Mouse (Mus musculus) hindbrain, embryonic 16.5 days (tissue): ENCODE data around the gene Dip2b. TPM values are rescaled to one million over a fixed set of nuclear protein-coding genes. Genes with fewer than 3 reads are reported as not detected.

Experiments
- ATAC-seq: fragments of 200-750 bp; cut with Nextera tagmentation; 2 replicates; pipeline ENCODE4 v1.8.0; 2017; ENCODE audit warnings: moderate TSS enrichment, moderate library complexity
- H3K27ac ChIP-seq: fragments of 300-500 bp; sonication (generic); 2 replicates; pipeline ENCODE4 v1.5.1; 2014; ENCODE audit warnings: low read depth, mild to moderate bottlenecking, control low read depth, low read length, moderate library complexity
- H3K27me3 ChIP-seq: fragments of 300-500 bp; sonication (generic); replicated peaks from 2 replicates; pipeline ENCODE4 v1.6.1; 2014; ENCODE audit warnings: low read length; ENCODE audit not compliant: control insufficient read depth, insufficient read depth
- H3K36me3 ChIP-seq: fragments of 300-500 bp; sonication (generic); 2 replicates; pipeline ENCODE4 v1.6.1; 2014; ENCODE audit warnings: mild to moderate bottlenecking, low read length, moderate library complexity, mixed read lengths; ENCODE audit not compliant: control insufficient read depth, insufficient read depth
- H3K4me1 ChIP-seq: fragments of 300-500 bp; sonication (generic); 2 replicates; pipeline ENCODE4 v1.6.1; 2014; ENCODE audit warnings: low read depth, low read length; ENCODE audit not compliant: control insufficient read depth, insufficient read depth
- H3K4me2 ChIP-seq: fragments of 300-500 bp; sonication (generic); 2 replicates; pipeline ENCODE4 v1.6.1; 2014; ENCODE audit warnings: mild to moderate bottlenecking, low read length, control low read depth, moderate library complexity
- H3K4me3 ChIP-seq: fragments of 300-500 bp; sonication (generic); 2 replicates; pipeline ENCODE4 v1.5.1; 2014; ENCODE audit warnings: mild to moderate bottlenecking, low read length, control low read depth, moderate library complexity
- H3K9ac ChIP-seq: fragments of 300-500 bp; sonication (generic); 2 replicates; pipeline ENCODE4 v1.6.1; 2014; ENCODE audit warnings: low read depth, mild to moderate bottlenecking, control low read depth, low read length, moderate library complexity
- H3K9me3 ChIP-seq: fragments of 300-500 bp; sonication (generic); 2 replicates; pipeline ENCODE4 v1.6.1; 2014; ENCODE audit warnings: mild to moderate bottlenecking, low read length, moderate library complexity; ENCODE audit not compliant: control insufficient read depth
- WGBS: fragments of 180-500 bp; shearing (Covaris S2); extraction: QIAGEN DNeasy Blood & Tissue Kit; methylation state at CpG from one replicate; pipeline ENCODE4 v1.1.7; 2014; 5-methylcytosine and 5-hydroxymethylcytosine counted together
- polyA plus RNA-seq: library from polyadenylated mRNA; unstranded; fragments of >200 nt; fragmentation: Nextera tagmentation; extraction: Ambion mirVana; gene quantifications from 2 replicates; pipeline ENCODE4 v1.2.1, GENCODE M21; 2015

The Dip2b gene
- polyA plus RNA-seq, 1 experiment from 2014 or later = 12.4 TPM

GRCm38 (mm10) chr15:100168191-100168606, 129.7 kb downstream of the Dip2b start:
- Histone ChIP-seq H3K27me3 (no peaks in the 10 kb centered on the region), H3K27ac (0 out of 2 replicates have a peak overlapping the region, but pooled peaks have one; percentile 17), H3K36me3 (peaks cover 42% of the 10 kb centered on the region), H3K4me3 (no peak overlapping the region), H3K4me2 (no peak overlapping the region), H3K4me1 (no peaks in the 10 kb centered on the region), H3K9ac (no peak overlapping the region), H3K9me3 (no peaks in the 10 kb centered on the region)
- no peak for ATAC-seq
- 71% methylated on average over 8 of the region's 8 CpGs for WGBS

- Histone ChIP-seq H3K36me3 (peaks cover 44% of the 10 kb centered on the region), H3K9ac (no peak overlapping the region), H3K9me3 (no peaks in the 10 kb centered on the region), H3K4me3 (no peak overlapping the region), H3K4me1 (no peaks in the 10 kb centered on the region), H3K27ac (no peak overlapping the region), H3K4me2 (no peak overlapping the region), H3K27me3 (no peaks in the 10 kb centered on the region)
- 91% methylated on average over 6 of the region's 6 CpGs for WGBS
- no peak for ATAC-seq
Measured at GRCm38 (mm10) chr15:100175176-100175575, 136.7 kb downstream of the Dip2b start.

GRCm38 (mm10) chr15:100177167-100177566, 138.7 kb downstream of the Dip2b start:
- Histone ChIP-seq H3K4me1 (no peaks in the 10 kb centered on the region), H3K27me3 (no peaks in the 10 kb centered on the region), H3K9ac (no peak overlapping the region), H3K9me3 (no peaks in the 10 kb centered on the region), H3K36me3 (peaks cover 37% of the 10 kb centered on the region), H3K4me3 (no peak overlapping the region), H3K4me2 (no peak overlapping the region), H3K27ac (no peak overlapping the region)
- WGBS = 94% methylated on average over 3 of the region's 3 CpGs
- ATAC-seq = no peak

GRCm38 (mm10) chr15:100177575-100177974, 139.1 kb downstream of the Dip2b start:
- H3K36me3 ChIP-seq = peaks cover 33% of the 10 kb centered on the region

GRCm38 (mm10) chr15:100178487-100178886, 140.0 kb downstream of the Dip2b start:
- ATAC-seq = no peak
- Histone ChIP-seq H3K4me1 (no peaks in the 10 kb centered on the region), H3K9me3 (no peaks in the 10 kb centered on the region), H3K4me2 (no peak overlapping the region), H3K9ac (no peak overlapping the region), H3K36me3 (peaks cover 31% of the 10 kb centered on the region), H3K27ac (no peak overlapping the region), H3K27me3 (no peaks in the 10 kb centered on the region), H3K4me3 (no peak overlapping the region)
- WGBS = 74% methylated on average over 7 of the region's 7 CpGs

More at GRCm38 (mm10) chr15:100177575-100177974, 139.1 kb downstream of the Dip2b start:
- Histone ChIP-seq H3K4me1 (no peaks in the 10 kb centered on the region), H3K27ac (no peak overlapping the region), H3K4me2 (no peak overlapping the region), H3K27me3 (no peaks in the 10 kb centered on the region), H3K9ac (no peak overlapping the region), H3K9me3 (no peaks in the 10 kb centered on the region), H3K4me3 (no peak overlapping the region)
- ATAC-seq = no peak
- 91% methylated on average over 9 of the region's 9 CpGs for WGBS

GRCm38 (mm10) chr15:100179685-100180084, 141.2 kb downstream of the Dip2b start:
- Histone ChIP-seq H3K9me3 (no peaks in the 10 kb centered on the region), H3K36me3 (peaks cover 39% of the 10 kb centered on the region), H3K4me3 (no peak overlapping the region), H3K4me1 (no peaks in the 10 kb centered on the region), H3K27ac (no peak overlapping the region), H3K27me3 (no peaks in the 10 kb centered on the region), H3K4me2 (no peak overlapping the region), H3K9ac (no peak overlapping the region)
- 0 out of 2 replicates have a peak, but pooled peaks have one; percentile 9 for ATAC-seq
- 89% methylated on average over 6 of the region's 6 CpGs for WGBS

- no peak overlapping the region for H3K4me3 ChIP-seq
- H3K9ac ChIP-seq = no peak overlapping the region
- H3K36me3 ChIP-seq = peaks cover 37% of the 10 kb centered on the region
- H3K9me3 ChIP-seq = no peaks in the 10 kb centered on the region
- peak; percentile 89 for ATAC-seq
- no peaks in the 10 kb centered on the region for H3K27me3 ChIP-seq
- H3K4me2 ChIP-seq = no peak overlapping the region
- H3K4me1 ChIP-seq = no peaks in the 10 kb centered on the region
- WGBS = 71% methylated on average over 4 of the region's 4 CpGs
- H3K27ac ChIP-seq = no peak overlapping the region
Measured at GRCm38 (mm10) chr15:100180221-100180620, 141.8 kb downstream of the Dip2b start.

GRCm38 (mm10) chr15:100181841-100182240, 143.4 kb downstream of the Dip2b start:
- H3K4me1 ChIP-seq = no peaks in the 10 kb centered on the region
- ATAC-seq = no peak
- H3K27ac ChIP-seq = no peak overlapping the region
- no peak overlapping the region for H3K4me3 ChIP-seq
- H3K9ac ChIP-seq = no peak overlapping the region
- H3K9me3 ChIP-seq = no peaks in the 10 kb centered on the region
- WGBS = 89% methylated on average over 10 of the region's 10 CpGs
- H3K4me2 ChIP-seq = no peak overlapping the region
- peaks cover 44% of the 10 kb centered on the region for H3K36me3 ChIP-seq
- H3K27me3 ChIP-seq = no peaks in the 10 kb centered on the region

GRCm38 (mm10) chr15:100182526-100183280, 144.2 kb downstream of the Dip2b start:
- H3K4me2 ChIP-seq = no peak overlapping the region
- H3K4me3 ChIP-seq = no peak overlapping the region
- ATAC-seq = no peak
- WGBS = 93% methylated on average over 28 of the region's 28 CpGs
- H3K27ac ChIP-seq = no peak overlapping the region
- peaks cover 45% of the 10 kb centered on the region for H3K36me3 ChIP-seq
- H3K4me1 ChIP-seq = no peaks in the 10 kb centered on the region
- H3K9ac ChIP-seq = no peak overlapping the region
- no peaks in the 10 kb centered on the region for H3K27me3 ChIP-seq
- H3K9me3 ChIP-seq = no peaks in the 10 kb centered on the region
